Mouse (Mus musculus): ENCODE measurements around the gene E4f1. TPM values are rescaled to one million over a fixed set of nuclear protein-coding genes. Genes with fewer than 3 reads are reported as not detected.
"Not testable (repeated sequence)": the region's sequence is repeated elsewhere in the genome, so short reads cannot be mapped to it uniquely, and the experiment has no call there.

E4f1 gene
- polyA plus RNA-seq, 1 experiment, result not detected

DNA sequence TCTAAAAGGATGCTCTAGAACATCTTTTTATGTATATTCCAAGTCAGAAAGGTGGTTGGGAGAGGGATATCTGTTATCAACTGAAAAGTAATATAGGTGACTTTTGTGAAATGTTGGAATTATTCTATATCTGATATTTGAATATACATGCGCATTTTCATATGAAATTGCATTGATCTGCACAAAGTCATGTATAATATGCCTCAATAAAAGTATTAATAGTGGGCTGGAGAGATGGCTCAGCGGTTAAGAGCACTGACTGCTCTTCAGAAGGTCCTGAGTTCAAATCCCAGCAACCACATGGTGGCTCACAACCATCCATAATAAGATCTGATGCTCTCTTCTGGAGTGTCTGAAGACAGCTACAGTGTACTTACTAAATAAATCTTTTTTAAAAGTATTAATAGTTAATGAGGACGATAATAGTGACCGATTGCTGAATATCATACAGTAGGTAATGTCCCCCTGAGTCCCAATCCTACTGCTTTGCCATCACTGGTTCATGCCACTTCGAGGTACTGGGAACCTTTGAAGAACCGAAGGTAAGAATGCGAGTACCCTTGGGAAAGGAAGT lies 690 bp downstream of the E4f1 start:
- TF ChIP-seq POLR2A (IDR thresholded peaks at IDR 0.05; ENCODE audit: insufficient read depth, low read depth, low read length) (no peak), CTCF (IDR thresholded peaks at IDR 0.05; ENCODE audit: insufficient read depth, low read depth, low read length) (no peak)
- Histone ChIP-seq H3K27ac (ENCODE audit: insufficient read depth, low read depth, low read length) (peak overlapping the region; percentile 81), H3K4me1 (ENCODE audit: control insufficient read depth, insufficient read depth, low read length) (peaks cover 29% of the 10 kb centered on the region), H3K4me3 (ENCODE audit: insufficient read depth, low read depth, low read length) (peak overlapping the region; percentile 76)
- 19% methylated on average over 7 of the region's 7 CpGs for WGBS

DNA sequence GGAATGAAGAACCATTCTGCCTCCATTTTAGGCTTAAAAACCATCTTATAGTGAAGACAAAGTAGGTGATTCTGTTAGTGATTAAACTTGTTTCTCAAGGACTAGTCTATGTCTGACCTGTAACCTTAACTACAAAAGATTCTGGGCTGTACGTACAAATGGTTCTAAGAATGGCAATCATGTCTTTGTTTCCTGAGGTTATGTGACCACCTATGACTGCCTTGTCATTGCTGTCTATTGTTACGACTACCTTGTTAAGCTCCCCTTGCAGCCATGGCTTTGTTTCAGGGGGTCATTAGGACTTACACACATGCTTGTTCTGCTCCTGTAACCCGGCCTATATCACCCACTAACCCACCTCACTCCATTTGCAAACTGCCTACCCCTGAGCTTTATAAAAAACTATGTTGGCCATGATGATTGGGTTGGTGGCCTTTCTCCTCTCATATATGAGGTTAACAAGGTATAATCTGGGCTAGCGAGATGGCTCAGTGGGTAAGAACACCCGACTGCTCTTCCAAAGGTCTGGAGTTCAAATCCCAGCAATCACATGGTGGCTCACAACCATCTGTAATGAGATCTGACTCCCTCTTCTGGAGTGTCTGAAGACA lies 1.4 kb downstream of the E4f1 start:
- no peak for TF ChIP-seq POLR2A (IDR thresholded peaks at IDR 0.05; ENCODE audit: insufficient read depth, low read depth, low read length)
- TF ChIP-seq CTCF (IDR thresholded peaks at IDR 0.05; ENCODE audit: insufficient read depth, low read depth, low read length), result no peak
- WGBS, result 93% methylated on average over 5 of the region's 5 CpGs
- Histone ChIP-seq H3K4me1 (ENCODE audit: control insufficient read depth, insufficient read depth, low read length) (peaks cover 23% of the 10 kb centered on the region), H3K4me3 (ENCODE audit: insufficient read depth, low read depth, low read length) (no peak overlapping the region), H3K27ac (ENCODE audit: insufficient read depth, low read depth, low read length) (no peak overlapping the region)

DNA sequence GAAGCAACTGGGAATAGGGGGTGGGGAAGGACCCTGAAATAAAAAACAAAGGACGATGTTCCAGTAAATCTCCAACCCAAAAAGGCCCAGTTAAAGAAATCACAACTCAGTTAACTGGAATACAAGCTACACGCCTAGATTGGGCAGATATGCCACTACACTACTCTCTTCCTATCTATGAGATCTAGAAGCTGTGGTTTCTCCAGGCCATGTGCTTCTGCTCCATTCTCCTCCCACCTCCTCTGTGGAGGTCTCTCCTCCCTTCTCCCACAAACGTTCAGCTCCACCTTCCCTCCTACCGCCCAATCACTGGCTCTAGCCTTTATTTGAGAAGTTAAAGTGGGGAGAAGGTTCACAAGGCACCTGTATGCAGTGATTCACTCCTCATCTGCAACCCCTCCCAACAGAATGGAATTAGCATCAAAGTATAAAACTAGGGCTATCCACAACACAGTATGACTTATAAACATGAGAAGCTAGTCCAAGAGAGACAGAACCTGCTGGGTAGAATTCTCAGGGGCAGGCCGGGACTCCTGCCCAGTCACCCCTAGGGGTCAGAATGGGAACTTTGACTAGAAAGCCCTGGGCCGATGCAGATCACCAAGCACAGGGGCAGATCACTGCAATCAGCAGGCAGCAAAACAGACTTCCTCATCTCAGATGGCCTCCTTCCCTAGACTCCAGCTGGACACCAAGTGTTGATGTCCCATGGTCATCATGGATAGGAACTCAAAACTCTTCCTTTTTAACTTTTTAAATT lies 6.6 kb downstream of the E4f1 start:
- 48% methylated on average over 6 of the region's 6 CpGs for WGBS
- H3K4me3 ChIP-seq (ENCODE audit: insufficient read depth, low read depth, low read length), result no peak overlapping the region
- no peak overlapping the region for H3K27ac ChIP-seq (ENCODE audit: insufficient read depth, low read depth, low read length)
- H3K4me1 ChIP-seq (ENCODE audit: control insufficient read depth, insufficient read depth, low read length), result peaks cover 2% of the 10 kb centered on the region; the same call in 1 of the 2 replicates
- TF ChIP-seq CTCF (IDR thresholded peaks at IDR 0.05; ENCODE audit: insufficient read depth, low read depth, low read length) (no peak), POLR2A (IDR thresholded peaks at IDR 0.05; ENCODE audit: insufficient read depth, low read depth, low read length) (no peak)

DNA sequence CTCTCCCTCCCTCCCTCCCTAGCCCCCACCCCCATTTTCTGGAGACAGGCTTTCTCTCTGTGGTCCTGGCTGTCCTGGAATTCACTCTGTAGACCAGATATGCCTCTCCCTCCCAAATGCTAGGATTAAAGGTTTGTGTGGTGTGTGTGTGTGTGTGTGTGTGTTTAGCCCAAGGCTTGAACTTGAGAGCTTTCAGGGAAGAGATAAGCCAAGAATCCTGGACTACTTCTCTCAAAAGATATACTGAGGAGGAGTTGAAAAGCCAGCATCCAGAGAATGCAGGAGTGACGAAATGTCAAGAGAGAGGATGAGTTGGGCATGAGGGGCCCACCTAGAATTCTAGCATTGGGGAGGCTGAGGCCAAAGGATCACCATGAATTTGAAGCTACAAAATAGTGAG lies 7.2 kb downstream of the E4f1 start:
- WGBS, result 100% methylated on average over 1 of the region's 1 CpGs

DNA sequence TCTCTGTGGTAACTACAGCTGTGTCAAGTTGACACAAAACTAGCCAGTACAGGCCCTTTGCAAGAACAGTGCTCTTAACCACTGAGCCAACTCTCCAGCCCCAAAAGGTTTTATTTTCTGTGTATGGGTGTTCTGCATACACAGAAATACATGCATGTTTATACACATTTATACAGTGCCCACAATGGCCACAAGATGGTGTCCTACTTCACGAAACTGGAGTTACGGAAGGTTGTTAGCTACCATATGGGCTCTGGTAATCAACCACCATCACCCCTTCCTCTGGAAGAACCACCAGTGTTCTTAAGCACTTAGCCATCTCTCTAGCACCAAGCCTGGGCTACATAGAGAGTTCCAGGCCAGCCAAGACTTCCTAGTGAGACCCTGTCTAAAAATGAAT lies 8.5 kb downstream of the E4f1 start:
- H3K4me3 ChIP-seq (ENCODE audit: insufficient read depth, low read depth, low read length), result no peak overlapping the region
- H3K4me1 ChIP-seq (ENCODE audit: control insufficient read depth, insufficient read depth, low read length), result peaks cover 2% of the 10 kb centered on the region; the same call in 1 of the 2 replicates
- TF ChIP-seq CTCF (IDR thresholded peaks at IDR 0.05; ENCODE audit: insufficient read depth, low read depth, low read length) (no peak), POLR2A (IDR thresholded peaks at IDR 0.05; ENCODE audit: insufficient read depth, low read depth, low read length) (no peak)
- WGBS, result 76% methylated on average over 2 of the region's 2 CpGs
- no peak overlapping the region for H3K27ac ChIP-seq (ENCODE audit: insufficient read depth, low read depth, low read length)

More for the DNA sequence above, 7.2 kb downstream of the E4f1 start:
- H3K27ac ChIP-seq (ENCODE audit: insufficient read depth, low read depth, low read length), result no peak overlapping the region
- peaks cover 2% of the 10 kb centered on the region; the same call in 1 of the 2 replicates for H3K4me1 ChIP-seq (ENCODE audit: control insufficient read depth, insufficient read depth, low read length)
- H3K4me3 ChIP-seq (ENCODE audit: insufficient read depth, low read depth, low read length), result no peak overlapping the region
- TF ChIP-seq CTCF (IDR thresholded peaks at IDR 0.05; ENCODE audit: insufficient read depth, low read depth, low read length) (no peak), POLR2A (IDR thresholded peaks at IDR 0.05; ENCODE audit: insufficient read depth, low read depth, low read length) (no peak)

DNA sequence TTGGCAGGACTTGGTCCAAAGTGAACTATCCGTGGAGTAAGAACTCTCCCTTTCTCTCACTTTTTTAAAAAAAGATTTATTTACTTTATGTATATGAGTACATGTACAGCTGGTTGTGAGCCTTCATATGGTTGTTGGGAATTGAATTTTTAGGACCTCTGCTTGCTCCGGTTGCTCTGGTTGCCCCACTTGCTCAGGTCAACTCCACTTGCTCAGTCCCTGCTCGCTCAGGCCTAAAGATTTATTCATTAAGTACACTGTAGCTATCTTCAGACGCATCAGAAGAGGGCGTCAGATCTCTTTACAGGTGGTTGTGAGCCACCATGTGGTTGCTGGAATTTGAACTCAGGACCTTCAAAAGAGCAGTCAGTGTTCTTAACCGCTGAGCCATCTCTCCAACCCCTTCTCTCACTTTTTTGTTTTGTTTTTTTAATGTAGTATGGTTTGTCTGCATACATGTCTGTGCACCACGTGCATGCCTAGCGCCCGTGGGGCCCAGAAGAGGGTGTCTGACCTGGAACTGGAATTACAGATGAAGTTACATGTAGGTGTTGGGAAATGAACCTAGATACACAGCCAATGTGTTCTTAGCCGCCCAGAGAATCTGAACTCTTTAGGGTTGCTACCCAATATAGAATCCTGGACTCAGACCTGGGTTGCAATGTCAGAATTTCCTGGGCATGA lies 14.4 kb downstream of the E4f1 start:
- H3K4me3 ChIP-seq (ENCODE audit: insufficient read depth, low read depth, low read length); H3K27ac ChIP-seq (ENCODE audit: insufficient read depth, low read depth, low read length); H3K4me1 ChIP-seq (ENCODE audit: control insufficient read depth, insufficient read depth, low read length): not testable (repeated sequence)
- 48% methylated on average over 10 of the region's 10 CpGs for WGBS

DNA sequence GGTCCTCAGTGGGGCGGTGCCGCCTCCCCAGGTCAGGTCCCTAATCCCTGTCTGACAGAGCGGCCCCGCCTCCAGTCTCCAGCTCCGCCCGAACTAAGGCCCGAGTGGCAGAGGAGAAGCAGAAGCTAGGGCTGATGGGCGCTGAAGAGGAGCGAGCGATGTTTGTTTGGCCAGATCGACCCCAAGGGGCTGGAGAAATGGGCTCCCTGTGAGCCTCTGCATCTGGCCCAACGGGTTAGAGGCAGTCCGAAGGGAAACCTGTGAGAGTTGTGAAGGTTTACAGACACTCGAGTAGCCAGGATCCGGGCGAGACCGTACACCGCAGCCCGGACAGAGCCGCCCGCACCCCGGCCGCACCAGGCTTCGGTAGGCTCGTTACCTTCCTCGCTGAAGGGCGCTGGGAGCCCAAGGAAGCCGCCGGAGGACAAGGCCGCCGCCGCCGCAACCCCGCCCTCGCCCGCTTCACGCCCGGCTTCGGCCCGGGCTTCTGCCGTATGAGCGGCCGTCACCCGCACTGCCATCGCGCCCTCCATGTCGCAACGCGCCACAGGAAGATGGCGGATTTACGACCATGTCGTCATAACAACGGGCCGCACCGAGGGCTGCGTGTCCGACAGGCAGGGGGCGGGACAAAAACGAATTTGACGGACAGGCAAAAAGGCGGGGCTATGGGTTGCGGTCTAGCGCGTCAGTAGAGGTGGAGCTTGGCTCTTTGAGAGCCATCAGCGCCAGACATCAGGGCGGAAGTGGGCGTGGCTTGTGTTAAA lies 15.2 kb downstream of the E4f1 start:
- no peaks in the 10 kb centered on the region for H3K4me1 ChIP-seq (ENCODE audit: control insufficient read depth, insufficient read depth, low read length)
- TF ChIP-seq CTCF (IDR thresholded peaks at IDR 0.05; ENCODE audit: insufficient read depth, low read depth, low read length) (no peak), POLR2A (IDR thresholded peaks at IDR 0.05; ENCODE audit: insufficient read depth, low read depth, low read length) (peak; percentile 85)
- H3K4me3 ChIP-seq (ENCODE audit: insufficient read depth, low read depth, low read length), result peak overlapping the region; percentile 79
- H3K27ac ChIP-seq (ENCODE audit: insufficient read depth, low read depth, low read length), result peak overlapping the region; percentile 91
- WGBS, result under 1% methylated on average over 67 of the region's 67 CpGs

DNA sequence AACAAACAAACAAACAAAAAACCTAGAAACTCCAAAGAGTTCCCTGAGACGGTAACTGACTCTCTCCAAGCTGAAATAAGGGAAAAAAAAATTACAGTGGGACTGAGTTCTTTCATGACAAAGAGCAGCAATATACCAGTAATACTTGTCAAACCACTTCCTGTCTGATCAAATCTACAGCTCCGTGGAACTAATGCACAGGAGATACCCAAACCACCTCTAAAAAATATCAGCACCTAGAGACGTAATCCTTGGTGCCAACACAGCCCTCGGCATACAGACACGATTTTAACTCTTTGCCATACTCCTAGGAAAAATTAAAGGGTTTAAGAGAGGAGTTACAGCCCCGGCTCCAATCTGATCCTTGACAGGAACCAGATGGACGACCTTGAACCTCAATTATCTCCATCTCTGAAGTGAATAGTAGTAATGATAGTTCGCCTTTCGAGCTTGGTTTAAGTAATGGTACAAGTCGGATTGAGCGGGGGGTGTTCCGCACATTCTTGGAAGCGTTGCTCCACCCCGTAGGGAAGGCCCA lies 15.8 kb downstream of the E4f1 start:
- WGBS, result 2% methylated on average over 14 of the region's 14 CpGs
- TF ChIP-seq POLR2A (IDR thresholded peaks at IDR 0.05; ENCODE audit: insufficient read depth, low read depth, low read length) (no peak), CTCF (IDR thresholded peaks at IDR 0.05; ENCODE audit: insufficient read depth, low read depth, low read length) (no peak)
- peak overlapping the region; percentile 91 for H3K27ac ChIP-seq (ENCODE audit: insufficient read depth, low read depth, low read length)
- no peaks in the 10 kb centered on the region for H3K4me1 ChIP-seq (ENCODE audit: control insufficient read depth, insufficient read depth, low read length)
- peak overlapping the region; percentile 79 for H3K4me3 ChIP-seq (ENCODE audit: insufficient read depth, low read depth, low read length)

Measured in olfactory bulb, adult 2 months (tissue).